Mouse (Mus musculus) liver, postnatal 0 days (tissue): ENCODE results near the gene Banf2. TPM values are rescaled to one million over a fixed set of nuclear protein-coding genes. Genes with fewer than 3 reads are reported as not detected.
A peak's percentile ranks its signal among the peaks of the same experiment; 100 is the strongest.

Experiments used
- ATAC-seq: fragments of 200-750 bp; cut with Nextera tagmentation; 2 replicates; pipeline ENCODE4 v1.8.0; 2017; ENCODE audit warnings: mild to moderate bottlenecking, moderate library complexity
- DNase-seq: peaks from one replicate; pipeline ENCODE4 v3.0.0-alpha.2; 2016
- H3K27ac ChIP-seq: fragments of 300-500 bp; sonication (generic); 2 replicates; pipeline ENCODE4 v1.5.1; 2014; ENCODE audit warnings: antibody characterized with exemption, moderate library complexity, mild to moderate bottlenecking, low read depth
- H3K27me3 ChIP-seq: fragments of 300-500 bp; sonication (generic); 2 replicates; pipeline ENCODE4 v1.6.1; 2014; ENCODE audit warnings: low read length, control low read depth, mixed read lengths; ENCODE audit not compliant: insufficient read depth
- H3K36me3 ChIP-seq: fragments of 300-500 bp; sonication (generic); replicated peaks from 2 replicates; pipeline ENCODE4 v1.6.1; 2014; ENCODE audit warnings: mild to moderate bottlenecking, control low read depth, low read length, moderate library complexity, mixed read lengths; ENCODE audit not compliant: insufficient read depth
- H3K4me1 ChIP-seq: fragments of 300-500 bp; sonication (generic); 2 replicates; pipeline ENCODE4 v1.6.1; 2014; ENCODE audit warnings: antibody characterized with exemption, mild to moderate bottlenecking, control low read depth; ENCODE audit not compliant: insufficient read depth
- H3K4me2 ChIP-seq: fragments of 300-500 bp; sonication (generic); 2 replicates; pipeline ENCODE4 v1.6.1; 2014; ENCODE audit warnings: low read depth, mild to moderate bottlenecking, low read length, moderate library complexity, mixed read lengths
- H3K4me3 ChIP-seq: fragments of 300-500 bp; sonication (generic); 2 replicates; pipeline ENCODE4 v1.5.1; 2014; ENCODE audit warnings: low read depth, low read length
- H3K9ac ChIP-seq: fragments of 300-500 bp; sonication (generic); replicated peaks from 2 replicates; pipeline ENCODE4 v1.6.1; 2014; ENCODE audit warnings: mild to moderate bottlenecking, moderate library complexity
- H3K9me3 ChIP-seq: fragments of 300-500 bp; sonication (generic); 2 replicates; pipeline ENCODE4 v1.6.1; 2016; ENCODE audit warnings: mild to moderate bottlenecking, control low read depth, low read length, mixed read lengths
- CTCF ChIP-seq: sonication (generic); IDR thresholded peaks from 2 replicates; pipeline ENCODE4 v1.5.1; 2016; ENCODE audit warnings: antibody characterized with exemption, low read depth
- EP300 ChIP-seq: IDR thresholded peaks from 2 replicates; pipeline ENCODE4 v1.6.1; 2016; ENCODE audit warnings: antibody characterized with exemption, low read depth, mild to moderate bottlenecking
- WGBS: fragments of 180-500 bp; shearing (Covaris S2); extraction: QIAGEN DNeasy Blood & Tissue Kit; methylation state at CpG from one replicate; pipeline ENCODE4 v1.1.7; 2014; ENCODE audit not compliant: insufficient replicate concordance; 5-methylcytosine and 5-hydroxymethylcytosine counted together
- polyA plus RNA-seq: library from polyadenylated mRNA; unstranded; fragments of >200 nt; fragmentation: Nextera tagmentation; extraction: Ambion mirVana; gene quantifications from 2 replicates; pipeline ENCODE4 v1.2.1, GENCODE M21; 2015

The Banf2 gene
- polyA plus RNA-seq, 1 experiment from 2014 or later, result not detected

DNA sequence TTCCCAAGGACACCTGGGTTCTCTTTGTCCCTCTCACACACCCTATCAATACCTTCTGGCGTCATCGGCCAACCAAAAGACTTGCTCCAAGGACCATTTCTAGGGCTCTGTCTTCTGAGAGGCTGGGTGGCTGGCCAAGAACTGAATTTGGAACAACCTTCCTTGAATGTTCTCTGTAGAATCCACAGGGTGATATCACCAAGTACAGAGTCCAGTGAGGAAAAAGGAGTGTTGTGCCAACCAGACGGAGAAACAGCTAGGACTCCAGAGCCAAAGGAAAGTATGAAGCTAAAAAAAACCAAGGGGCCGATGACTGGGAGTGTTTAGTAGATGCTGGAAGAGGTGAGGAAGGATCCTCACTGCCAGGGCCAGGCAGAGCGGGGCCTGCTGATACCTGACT, 74.5 kb downstream of the Banf2 start:
- 73% methylated on average over 5 of the region's 5 CpGs for WGBS
- Histone ChIP-seq H3K4me1 (no peaks in the 10 kb centered on the region), H3K9me3 (no peaks in the 10 kb centered on the region), H3K27me3 (no peaks in the 10 kb centered on the region), H3K27ac (no peak overlapping the region), H3K4me3 (no peak overlapping the region), H3K9ac (no peak overlapping the region), H3K4me2 (no peak overlapping the region), H3K36me3 (no peaks in the 10 kb centered on the region)
- TF ChIP-seq EP300 (no peak), CTCF (no peak)
- ATAC-seq (no peak), DNase-seq (no peak)

DNA sequence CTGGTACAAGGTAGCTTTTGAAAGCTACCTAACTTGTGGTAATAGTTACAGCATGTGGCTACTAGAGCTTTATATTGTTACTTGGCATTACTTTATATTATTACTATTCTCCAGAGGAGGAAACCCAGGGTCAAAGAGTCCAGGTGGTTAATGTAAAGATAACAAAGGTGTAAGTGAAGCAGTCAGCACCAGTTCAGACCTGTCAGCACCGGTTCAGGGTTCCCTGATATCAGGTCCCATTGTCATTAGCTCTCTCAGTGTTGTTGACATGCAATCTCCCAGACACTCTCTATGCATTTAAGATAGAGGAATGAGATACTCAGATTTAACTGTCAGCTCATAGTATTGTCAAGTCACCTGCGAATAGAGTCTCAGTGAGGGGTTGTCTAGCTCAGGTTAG, 75.0 kb downstream of the Banf2 start:
- WGBS, result 66% methylated on average over 2 of the region's 2 CpGs
- Histone ChIP-seq H3K27me3 (no peaks in the 10 kb centered on the region), H3K4me3 (no peak overlapping the region), H3K9ac (no peak overlapping the region), H3K4me2 (no peak overlapping the region), H3K9me3 (no peaks in the 10 kb centered on the region), H3K36me3 (no peaks in the 10 kb centered on the region), H3K27ac (no peak overlapping the region), H3K4me1 (no peaks in the 10 kb centered on the region)
- no peak for TF ChIP-seq CTCF
- TF ChIP-seq EP300, result no peak
- DNase-seq, result no peak
- no peak for ATAC-seq

DNA sequence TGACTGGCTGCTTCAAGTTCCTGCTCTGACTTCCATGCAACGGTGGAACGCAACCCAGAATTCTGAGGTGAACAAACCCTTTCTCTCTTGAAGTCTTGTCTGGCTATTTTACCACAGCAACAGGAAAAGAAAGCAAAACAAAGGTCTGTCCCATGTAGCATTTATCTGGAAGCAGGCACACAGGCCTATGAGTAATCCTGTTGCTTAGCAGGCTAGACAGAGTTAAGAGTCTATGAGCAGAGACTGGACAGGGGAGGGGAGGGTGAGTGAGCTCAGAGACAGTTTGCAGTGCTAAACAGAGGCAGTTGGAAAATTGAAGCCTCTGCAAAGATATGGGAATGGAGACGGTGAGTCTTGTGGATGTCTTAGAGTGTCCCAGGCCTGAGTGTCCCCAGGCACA, 75.5 kb downstream of the Banf2 start:
- Histone ChIP-seq H3K9me3 (no peaks in the 10 kb centered on the region), H3K27me3 (no peaks in the 10 kb centered on the region), H3K4me1 (no peaks in the 10 kb centered on the region), H3K4me3 (no peak overlapping the region), H3K9ac (no peak overlapping the region), H3K36me3 (no peaks in the 10 kb centered on the region), H3K4me2 (no peak overlapping the region), H3K27ac (no peak overlapping the region)
- TF ChIP-seq CTCF (no peak), EP300 (no peak)
- 58% methylated on average over 3 of the region's 3 CpGs for whole genome bisulfite sequencing
- DNase-seq (no peak), ATAC-seq (no peak)

DNA sequence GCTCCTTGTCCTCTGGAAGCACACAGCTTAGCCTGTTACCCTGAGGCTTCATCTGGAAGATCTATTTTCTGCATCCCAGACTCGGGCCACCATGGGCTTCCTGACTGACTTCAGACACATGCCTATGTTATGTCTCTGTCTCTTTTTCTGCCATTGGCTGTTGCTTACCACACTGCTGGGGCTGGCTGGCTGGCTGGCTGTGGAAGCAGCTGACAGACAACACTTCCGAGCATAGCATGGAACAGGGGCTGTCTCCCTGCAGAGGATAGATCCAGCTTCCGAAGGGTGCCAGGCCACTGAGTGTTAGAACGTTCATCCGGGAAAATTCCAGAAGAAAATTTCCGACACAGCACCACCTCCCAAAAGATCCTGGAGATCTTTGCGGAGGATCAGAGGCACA, 79.1 kb downstream of the Banf2 start:
- H3K9me3 ChIP-seq, result no peaks in the 10 kb centered on the region
- H3K27ac ChIP-seq, result no peak overlapping the region
- H3K9ac ChIP-seq, result no peak overlapping the region
- H3K36me3 ChIP-seq, result no peaks in the 10 kb centered on the region
- H3K4me1 ChIP-seq, result no peaks in the 10 kb centered on the region
- ATAC-seq, result no peak
- WGBS, result 68% methylated on average over 7 of the region's 7 CpGs
- no peak overlapping the region for H3K4me3 ChIP-seq
- no peak for DNase-seq
- TF ChIP-seq CTCF, result no peak
- no peak for TF ChIP-seq EP300
- H3K27me3 ChIP-seq, result no peaks in the 10 kb centered on the region
- H3K4me2 ChIP-seq, result no peak overlapping the region

DNA sequence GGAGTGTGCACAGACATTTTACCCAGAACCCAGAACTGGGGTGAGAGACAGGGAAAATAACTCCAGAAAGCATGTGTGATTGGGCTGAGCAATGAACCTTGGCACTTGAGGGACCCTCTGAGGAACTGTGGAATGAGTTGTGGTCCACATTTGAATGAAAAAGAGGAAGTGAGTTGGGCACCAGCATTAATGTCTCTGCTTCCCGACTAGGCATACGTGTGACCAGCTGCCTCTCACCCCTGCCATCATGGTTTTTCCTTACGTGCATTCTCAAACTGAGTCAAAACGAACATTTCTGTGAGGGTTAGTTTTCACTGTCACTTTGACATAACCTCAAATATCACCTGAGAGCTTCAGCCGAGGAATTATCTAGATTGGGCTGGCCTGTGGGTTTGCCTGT, 79.8 kb downstream of the Banf2 start:
- H3K27ac ChIP-seq, result no peak overlapping the region
- TF ChIP-seq EP300 (no peak), CTCF (no peak)
- no peak overlapping the region for H3K4me3 ChIP-seq
- DNase-seq, result no peak
- WGBS, result 30% methylated on average over 5 of the region's 5 CpGs
- H3K9ac ChIP-seq, result no peak overlapping the region
- no peaks in the 10 kb centered on the region for H3K27me3 ChIP-seq
- H3K4me1 ChIP-seq, result no peaks in the 10 kb centered on the region
- H3K9me3 ChIP-seq, result no peaks in the 10 kb centered on the region
- no peaks in the 10 kb centered on the region for H3K36me3 ChIP-seq
- no peak overlapping the region for H3K4me2 ChIP-seq
- peak; percentile 44; the same call in 1 of the 2 replicates for ATAC-seq

DNA sequence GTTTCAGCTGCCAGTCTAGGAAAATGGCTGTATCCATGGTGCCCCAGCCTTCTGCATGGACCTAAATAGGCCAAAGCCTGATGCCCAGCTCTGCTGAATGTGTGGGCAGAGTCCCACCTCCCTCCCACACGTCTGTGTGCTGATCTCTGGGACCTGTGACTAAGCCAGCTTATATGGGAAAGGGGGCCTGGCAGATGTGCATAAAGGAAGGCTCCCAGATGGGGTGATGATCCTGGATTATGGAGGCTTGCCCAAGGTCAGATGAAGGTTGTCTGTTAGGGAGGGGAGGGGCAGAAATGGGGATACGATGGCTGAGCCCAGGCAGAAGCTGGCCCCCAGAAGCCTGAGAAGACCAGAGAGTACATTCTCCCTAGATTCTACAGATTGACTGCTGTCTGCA, 85.2 kb downstream of the Banf2 start:
- ATAC-seq (no peak), DNase-seq (no peak)
- H3K36me3 ChIP-seq, result no peaks in the 10 kb centered on the region
- TF ChIP-seq EP300 (no peak), CTCF (no peak)
- WGBS, result 63% methylated on average over 2 of the region's 2 CpGs
- no peaks in the 10 kb centered on the region for H3K27me3 ChIP-seq
- no peak overlapping the region for H3K27ac ChIP-seq
- no peaks in the 10 kb centered on the region for H3K9me3 ChIP-seq
- H3K9ac ChIP-seq, result no peak overlapping the region
- H3K4me3 ChIP-seq, result no peak overlapping the region
- no peaks in the 10 kb centered on the region for H3K4me1 ChIP-seq
- H3K4me2 ChIP-seq, result no peak overlapping the region

DNA sequence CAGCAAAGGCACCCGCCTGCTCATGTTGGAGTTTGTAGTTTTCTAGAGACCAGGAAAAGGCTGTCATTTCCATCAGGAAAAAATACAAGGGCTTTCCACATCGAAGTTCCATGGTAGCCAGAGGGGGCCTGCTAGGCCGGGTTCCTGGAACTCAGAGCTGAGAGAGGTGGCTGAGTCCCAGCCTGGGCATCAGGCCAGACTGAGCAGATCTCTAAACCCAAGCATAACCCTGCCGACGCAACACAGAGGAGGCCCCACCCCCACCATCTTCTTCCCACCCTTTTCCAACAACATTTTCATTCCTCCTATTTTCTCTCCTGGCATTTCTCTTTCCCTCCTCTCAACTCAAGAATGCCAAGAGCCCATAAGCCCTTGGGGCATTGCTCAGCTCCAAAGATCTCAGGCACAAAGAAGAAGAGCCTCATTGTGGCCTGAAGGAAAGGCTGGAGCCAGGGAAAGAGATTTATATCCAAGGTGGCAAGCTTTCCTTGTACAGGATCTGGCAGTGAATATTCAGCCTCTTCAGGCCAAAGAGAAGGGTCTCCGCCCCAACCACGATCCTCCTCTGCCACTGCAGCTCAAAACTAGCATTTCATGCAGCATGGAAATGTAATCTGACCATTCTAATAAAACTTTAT, 87.4 kb downstream of the Banf2 start:
- ATAC-seq (no peak), DNase-seq (no peak)
- TF ChIP-seq CTCF, result no peak
- no peak for TF ChIP-seq EP300
- Histone ChIP-seq H3K27ac (no peak overlapping the region), H3K36me3 (no peaks in the 10 kb centered on the region), H3K4me3 (no peak overlapping the region), H3K9ac (no peak overlapping the region), H3K9me3 (no peaks in the 10 kb centered on the region), H3K27me3 (no peaks in the 10 kb centered on the region), H3K4me1 (no peaks in the 10 kb centered on the region), H3K4me2 (no peak overlapping the region)
- WGBS, result 73% methylated on average over 7 of the region's 7 CpGs
